Mouse (Mus musculus): ENCODE measurements around the gene Olfr810. TPM values are rescaled to one million over a fixed set of nuclear protein-coding genes. Genes with fewer than 3 reads are reported as not detected.

Olfr810 gene
- not detected in 2 replicates for polyA plus RNA-seq (2014; fragmentation: Nextera tagmentation; extraction: Ambion mirVana)

- TF ChIP-seq CTCF (IDR thresholded peaks at IDR 0.05; ENCODE audit: low read depth): no peak
- DNase-seq (no peak), ATAC-seq (ENCODE audit: insufficient read depth) (no peak)
- H3K4me3 ChIP-seq (ENCODE audit: low read depth, low read length): no peak within 1 kb of the TSS
- H3K9me3 ChIP-seq (ENCODE audit: low read depth, low read length): no peaks in the 10 kb centered on the region
- H3K4me2 ChIP-seq: no peak within 1 kb of the TSS
- no peak within 1 kb of the TSS for H3K9ac ChIP-seq
- H3K4me1 ChIP-seq (ENCODE audit: insufficient read depth): no peaks in the 10 kb centered on the region
- no peak within 1 kb of the TSS for H3K27ac ChIP-seq (ENCODE audit: low read depth)
- no peaks in the 10 kb centered on the region for H3K36me3 ChIP-seq (ENCODE audit: insufficient read depth)
- H3K27me3 ChIP-seq (ENCODE audit: insufficient read depth, low read length): no peaks in the 10 kb centered on the region
Measured at GRCm38 (mm10) chr10:129794817-129795216, at the start of gene Olfr810. TSS of gene Olfr810 (minus strand) at chr10:129794917.

- no peak within 1 kb of the TSS for H3K4me2 ChIP-seq
- no peak within 1 kb of the TSS for H3K4me3 ChIP-seq (ENCODE audit: low read depth, low read length)
- H3K27me3 ChIP-seq (ENCODE audit: insufficient read depth, low read length): no peaks in the 10 kb centered on the region
- no peaks in the 10 kb centered on the region for H3K36me3 ChIP-seq (ENCODE audit: insufficient read depth)
- no peaks in the 10 kb centered on the region for H3K9me3 ChIP-seq (ENCODE audit: low read depth, low read length)
- DNase-seq (no peak), ATAC-seq (ENCODE audit: insufficient read depth) (no peak)
- no peak within 1 kb of the TSS for H3K9ac ChIP-seq
- 80% methylated on average over 4 of the region's 4 CpGs for WGBS
- TF ChIP-seq CTCF (IDR thresholded peaks at IDR 0.05; ENCODE audit: low read depth): no peak
- H3K27ac ChIP-seq (ENCODE audit: low read depth): no peak within 1 kb of the TSS
- no peaks in the 10 kb centered on the region for H3K4me1 ChIP-seq (ENCODE audit: insufficient read depth)
Measured at GRCm38 (mm10) chr10:129804296-129804695, 9.6 kb upstream of the Olfr810 start, which contains the start of gene Olfr811. TSS of gene Olfr811 (minus strand) at chr10:129804396.

- DNase-seq: no peak
- Histone ChIP-seq H3K27ac (ENCODE audit: low read depth) (no peak overlapping the region), H3K27me3 (ENCODE audit: insufficient read depth, low read length) (no peaks in the 10 kb centered on the region), H3K4me1 (ENCODE audit: insufficient read depth) (no peaks in the 10 kb centered on the region), H3K9me3 (ENCODE audit: low read depth, low read length) (no peaks in the 10 kb centered on the region), H3K4me3 (ENCODE audit: low read depth, low read length) (no peak overlapping the region), H3K36me3 (ENCODE audit: insufficient read depth) (no peaks in the 10 kb centered on the region), H3K4me2 (no peak overlapping the region), H3K9ac (no peak overlapping the region)
- no peak for ATAC-seq (ENCODE audit: insufficient read depth)
- no peak for TF ChIP-seq CTCF (IDR thresholded peaks at IDR 0.05; ENCODE audit: low read depth)
Measured at GRCm38 (mm10) chr10:129778123-129778522, 16.6 kb downstream of the Olfr810 start.

GRCm38 (mm10) chr10:129774338-129774737 lies 20.4 kb downstream of the Olfr810 start, which contains the start of gene Olfr809:
TSS of gene Olfr809 (plus strand) at chr10:129774638.
- H3K27me3 ChIP-seq (ENCODE audit: insufficient read depth, low read length): no peaks in the 10 kb centered on the region
- ATAC-seq (ENCODE audit: insufficient read depth) (no peak), DNase-seq (no peak)
- H3K4me2 ChIP-seq: no peak within 1 kb of the TSS
- no peaks in the 10 kb centered on the region for H3K9me3 ChIP-seq (ENCODE audit: low read depth, low read length)
- no peak within 1 kb of the TSS for H3K9ac ChIP-seq
- no peak within 1 kb of the TSS for H3K27ac ChIP-seq (ENCODE audit: low read depth)
- H3K36me3 ChIP-seq (ENCODE audit: insufficient read depth): no peaks in the 10 kb centered on the region
- TF ChIP-seq CTCF (IDR thresholded peaks at IDR 0.05; ENCODE audit: low read depth): no peak
- H3K4me3 ChIP-seq (ENCODE audit: low read depth, low read length): no peak within 1 kb of the TSS
- H3K4me1 ChIP-seq (ENCODE audit: insufficient read depth): no peaks in the 10 kb centered on the region

- Histone ChIP-seq H3K9me3 (ENCODE audit: low read depth, low read length) (no peaks in the 10 kb centered on the region), H3K27me3 (ENCODE audit: insufficient read depth, low read length) (no peaks in the 10 kb centered on the region), H3K4me2 (no peak within 1 kb of the TSS), H3K4me1 (ENCODE audit: insufficient read depth) (no peaks in the 10 kb centered on the region), H3K4me3 (ENCODE audit: low read depth, low read length) (no peak within 1 kb of the TSS), H3K27ac (ENCODE audit: low read depth) (no peak within 1 kb of the TSS), H3K36me3 (ENCODE audit: insufficient read depth) (no peaks in the 10 kb centered on the region), H3K9ac (no peak within 1 kb of the TSS)
- no peak for TF ChIP-seq CTCF (IDR thresholded peaks at IDR 0.05; ENCODE audit: low read depth)
- 89% methylated on average over 1 of the region's 1 CpGs for WGBS
- DNase-seq: no peak
- ATAC-seq (ENCODE audit: insufficient read depth): no peak
Measured at GRCm38 (mm10) chr10:129765182-129765581, 29.5 kb downstream of the Olfr810 start, which contains the start of gene Olfr808. TSS of gene Olfr808 (plus strand) at chr10:129765482.

GRCm38 (mm10) chr10:129757693-129758092 lies 37.0 kb downstream of the Olfr810 start, which contains the start of gene Olfr807:
TSS of gene Olfr807 (minus strand) at chr10:129757793.
- DNase-seq (no peak), ATAC-seq (ENCODE audit: insufficient read depth) (no peak)
- H3K27ac ChIP-seq (ENCODE audit: low read depth): no peak within 1 kb of the TSS
- no peak within 1 kb of the TSS for H3K4me3 ChIP-seq (ENCODE audit: low read depth, low read length)
- no peak within 1 kb of the TSS for H3K9ac ChIP-seq
- H3K27me3 ChIP-seq (ENCODE audit: insufficient read depth, low read length): no peaks in the 10 kb centered on the region
- no peak within 1 kb of the TSS for H3K4me2 ChIP-seq
- no peak for TF ChIP-seq CTCF (IDR thresholded peaks at IDR 0.05; ENCODE audit: low read depth)
- WGBS: 80% methylated on average over 1 of the region's 1 CpGs
- H3K36me3 ChIP-seq (ENCODE audit: insufficient read depth): no peaks in the 10 kb centered on the region
- no peaks in the 10 kb centered on the region for H3K9me3 ChIP-seq (ENCODE audit: low read depth, low read length)
- H3K4me1 ChIP-seq (ENCODE audit: insufficient read depth): no peaks in the 10 kb centered on the region

- no peak within 1 kb of the TSS for H3K4me3 ChIP-seq (ENCODE audit: low read depth, low read length)
- no peaks in the 10 kb centered on the region for H3K36me3 ChIP-seq (ENCODE audit: insufficient read depth)
- no peak within 1 kb of the TSS for H3K27ac ChIP-seq (ENCODE audit: low read depth)
- no peak for DNase-seq
- no peaks in the 10 kb centered on the region for H3K9me3 ChIP-seq (ENCODE audit: low read depth, low read length)
- no peak within 1 kb of the TSS for H3K9ac ChIP-seq
- no peaks in the 10 kb centered on the region for H3K4me1 ChIP-seq (ENCODE audit: insufficient read depth)
- H3K4me2 ChIP-seq: no peak within 1 kb of the TSS
- TF ChIP-seq CTCF (IDR thresholded peaks at IDR 0.05; ENCODE audit: low read depth): no peak
- no peaks in the 10 kb centered on the region for H3K27me3 ChIP-seq (ENCODE audit: insufficient read depth, low read length)
- no peak for ATAC-seq (ENCODE audit: insufficient read depth)
Measured at GRCm38 (mm10) chr10:129741821-129742220, 52.9 kb downstream of the Olfr810 start, which contains the start of gene Olfr806. TSS of gene Olfr806 (minus strand) at chr10:129741921.

Other genes with a start within 250 kb of the Olfr810 start
- not detected in 2 replicates for gene Olfr794, start 227.3 kb downstream of the Olfr810 start, polyA plus RNA-seq (2014; fragmentation: Nextera tagmentation; extraction: Ambion mirVana)
- gene Olfr796, start 182.3 kb downstream of the Olfr810 start, polyA plus RNA-seq (2014; fragmentation: Nextera tagmentation; extraction: Ambion mirVana): not detected in 2 replicates
- gene Olfr798, start 167.0 kb downstream of the Olfr810 start, polyA plus RNA-seq (2014; fragmentation: Nextera tagmentation; extraction: Ambion mirVana): not detected in 2 replicates
- gene Olfr799, start 157.4 kb downstream of the Olfr810 start, polyA plus RNA-seq (2014; fragmentation: Nextera tagmentation; extraction: Ambion mirVana): not detected in 2 replicates
- gene Olfr800, start 137.2 kb downstream of the Olfr810 start, polyA plus RNA-seq (2014; fragmentation: Nextera tagmentation; extraction: Ambion mirVana): not detected in 2 replicates
- gene Olfr801, start 121.1 kb downstream of the Olfr810 start, polyA plus RNA-seq (2014; fragmentation: Nextera tagmentation; extraction: Ambion mirVana): not detected in 2 replicates
- gene Olfr802, start 106.7 kb downstream of the Olfr810 start, polyA plus RNA-seq (2014; fragmentation: Nextera tagmentation; extraction: Ambion mirVana): not detected in 2 replicates
- not detected in 2 replicates for gene Olfr803, start 100.6 kb downstream of the Olfr810 start, polyA plus RNA-seq (2014; fragmentation: Nextera tagmentation; extraction: Ambion mirVana)
- not detected in 2 replicates for gene Olfr804, start 91.7 kb downstream of the Olfr810 start, polyA plus RNA-seq (2014; fragmentation: Nextera tagmentation; extraction: Ambion mirVana)
- gene Olfr805, start 65.5 kb downstream of the Olfr810 start, polyA plus RNA-seq (2014; fragmentation: Nextera tagmentation; extraction: Ambion mirVana): not detected in 2 replicates
- gene Olfr806, start 53.0 kb downstream of the Olfr810 start, polyA plus RNA-seq (2014; fragmentation: Nextera tagmentation; extraction: Ambion mirVana): not detected in 2 replicates
- gene Olfr807, start 37.1 kb downstream of the Olfr810 start, polyA plus RNA-seq (2014; fragmentation: Nextera tagmentation; extraction: Ambion mirVana): not detected in 2 replicates
- gene Olfr808, start 29.4 kb downstream of the Olfr810 start, polyA plus RNA-seq (2014; fragmentation: Nextera tagmentation; extraction: Ambion mirVana): not detected in 2 replicates
- gene Olfr809, start 20.3 kb downstream of the Olfr810 start, polyA plus RNA-seq (2014; fragmentation: Nextera tagmentation; extraction: Ambion mirVana): not detected in 2 replicates
- not detected in 2 replicates for gene Olfr811, start 9.5 kb upstream of the Olfr810 start, polyA plus RNA-seq (2014; fragmentation: Nextera tagmentation; extraction: Ambion mirVana)
- gene Olfr812, start 51.2 kb upstream of the Olfr810 start, polyA plus RNA-seq (2014; fragmentation: Nextera tagmentation; extraction: Ambion mirVana): not detected in 2 replicates
- gene Olfr813, start 60.5 kb upstream of the Olfr810 start, polyA plus RNA-seq (2014; fragmentation: Nextera tagmentation; extraction: Ambion mirVana): not detected in 2 replicates
- not detected in 2 replicates for gene Olfr814, start 84.9 kb upstream of the Olfr810 start, polyA plus RNA-seq (2014; fragmentation: Nextera tagmentation; extraction: Ambion mirVana)
- gene Olfr815, start 111.0 kb upstream of the Olfr810 start, polyA plus RNA-seq (2014; fragmentation: Nextera tagmentation; extraction: Ambion mirVana): not detected in 2 replicates
- gene Olfr816, start 120.7 kb upstream of the Olfr810 start, polyA plus RNA-seq (2014; fragmentation: Nextera tagmentation; extraction: Ambion mirVana): not detected in 2 replicates
- gene Olfr818, start 154.2 kb upstream of the Olfr810 start, polyA plus RNA-seq (2014; fragmentation: Nextera tagmentation; extraction: Ambion mirVana): not detected in 2 replicates
- gene Olfr819, start 172.3 kb upstream of the Olfr810 start, polyA plus RNA-seq (2014; fragmentation: Nextera tagmentation; extraction: Ambion mirVana): not detected in 2 replicates
- not detected in 2 replicates for gene Olfr247, start 181.2 kb upstream of the Olfr810 start, polyA plus RNA-seq (2014; fragmentation: Nextera tagmentation; extraction: Ambion mirVana)
- not detected in 2 replicates for gene Gm10310, start 190.1 kb upstream of the Olfr810 start, polyA plus RNA-seq (2014; fragmentation: Nextera tagmentation; extraction: Ambion mirVana)
- gene Olfr820, start 217.7 kb upstream of the Olfr810 start, polyA plus RNA-seq (2014; fragmentation: Nextera tagmentation; extraction: Ambion mirVana): not detected in 2 replicates
- not detected in 2 replicates for gene Olfr821, start 235.4 kb upstream of the Olfr810 start, polyA plus RNA-seq (2014; fragmentation: Nextera tagmentation; extraction: Ambion mirVana)